Mouse (Mus musculus): ENCODE measurements around the gene Plxdc2. TPM values are rescaled to one million over a fixed set of nuclear protein-coding genes. Genes with fewer than 3 reads are reported as not detected.

Plxdc2 gene
- polyA plus RNA-seq, 1 experiment from 2014 or later: 23.5 TPM

- no peaks in the 10 kb centered on the region for H3K27me3 ChIP-seq (ENCODE audit: control insufficient read depth, insufficient read depth, low read depth, low read length)
- no peak for ATAC-seq
- WGBS: 73% methylated on average over 3 of the region's 3 CpGs
- no peaks in the 10 kb centered on the region for H3K4me1 ChIP-seq (ENCODE audit: control insufficient read depth, insufficient read depth, low read length)
- no peaks in the 10 kb centered on the region for H3K9me3 ChIP-seq (replicated peaks; ENCODE audit: control insufficient read depth, low read length, poor library complexity, severe bottlenecking)
- H3K9ac ChIP-seq (ENCODE audit: low read depth, low read length): no peak overlapping the region
- no peak overlapping the region for H3K4me3 ChIP-seq (ENCODE audit: low read depth, low read length)
- no peak overlapping the region for H3K27ac ChIP-seq (ENCODE audit: low read length)
- H3K4me2 ChIP-seq (ENCODE audit: low read length): no peak overlapping the region
- H3K36me3 ChIP-seq (ENCODE audit: control insufficient read depth, insufficient read depth, low read length): no peaks in the 10 kb centered on the region
Measured at GRCm38 (mm10) chr2:16397501-16397900, 41.4 kb downstream of the Plxdc2 start.

GRCm38 (mm10) chr2:16398006-16398405 is 41.9 kb downstream of the Plxdc2 start:
- Histone ChIP-seq H3K4me1 (ENCODE audit: control insufficient read depth, insufficient read depth, low read length) (no peaks in the 10 kb centered on the region), H3K36me3 (ENCODE audit: control insufficient read depth, insufficient read depth, low read length) (no peaks in the 10 kb centered on the region), H3K27ac (ENCODE audit: low read length) (no peak overlapping the region), H3K4me3 (ENCODE audit: low read depth, low read length) (no peak overlapping the region), H3K9ac (ENCODE audit: low read depth, low read length) (no peak overlapping the region), H3K4me2 (ENCODE audit: low read length) (no peak overlapping the region), H3K9me3 (replicated peaks; ENCODE audit: control insufficient read depth, low read length, poor library complexity, severe bottlenecking) (no peaks in the 10 kb centered on the region), H3K27me3 (ENCODE audit: control insufficient read depth, insufficient read depth, low read depth, low read length) (no peaks in the 10 kb centered on the region)
- ATAC-seq: no peak
- 88% methylated on average over 1 of the region's 1 CpGs for WGBS

GRCm38 (mm10) chr2:16398896-16399295 is 42.8 kb downstream of the Plxdc2 start:
- no peaks in the 10 kb centered on the region for H3K4me1 ChIP-seq (ENCODE audit: control insufficient read depth, insufficient read depth, low read length)
- WGBS: 72% methylated on average over 10 of the region's 10 CpGs
- ATAC-seq: no peak
- H3K36me3 ChIP-seq (ENCODE audit: control insufficient read depth, insufficient read depth, low read length): no peaks in the 10 kb centered on the region
- H3K4me2 ChIP-seq (ENCODE audit: low read length): no peak overlapping the region
- H3K27ac ChIP-seq (ENCODE audit: low read length): no peak overlapping the region
- no peaks in the 10 kb centered on the region for H3K9me3 ChIP-seq (replicated peaks; ENCODE audit: control insufficient read depth, low read length, poor library complexity, severe bottlenecking)
- H3K27me3 ChIP-seq (ENCODE audit: control insufficient read depth, insufficient read depth, low read depth, low read length): no peaks in the 10 kb centered on the region
- no peak overlapping the region for H3K9ac ChIP-seq (ENCODE audit: low read depth, low read length)
- H3K4me3 ChIP-seq (ENCODE audit: low read depth, low read length): no peak overlapping the region

GRCm38 (mm10) chr2:16406508-16406907 is 50.4 kb downstream of the Plxdc2 start:
- Histone ChIP-seq H3K4me2 (ENCODE audit: low read length) (no peak overlapping the region), H3K27ac (ENCODE audit: low read length) (no peak overlapping the region), H3K9ac (ENCODE audit: low read depth, low read length) (no peak overlapping the region), H3K27me3 (ENCODE audit: control insufficient read depth, insufficient read depth, low read depth, low read length) (no peaks in the 10 kb centered on the region), H3K9me3 (replicated peaks; ENCODE audit: control insufficient read depth, low read length, poor library complexity, severe bottlenecking) (no peaks in the 10 kb centered on the region), H3K36me3 (ENCODE audit: control insufficient read depth, insufficient read depth, low read length) (no peaks in the 10 kb centered on the region), H3K4me1 (ENCODE audit: control insufficient read depth, insufficient read depth, low read length) (no peaks in the 10 kb centered on the region), H3K4me3 (ENCODE audit: low read depth, low read length) (no peak overlapping the region)
- 82% methylated on average over 2 of the region's 2 CpGs for WGBS
- ATAC-seq: no peak

GRCm38 (mm10) chr2:16414340-16414976 is 58.4 kb downstream of the Plxdc2 start:
- Histone ChIP-seq H3K4me3 (ENCODE audit: low read depth, low read length) (no peak overlapping the region), H3K9me3 (replicated peaks; ENCODE audit: control insufficient read depth, low read length, poor library complexity, severe bottlenecking) (no peaks in the 10 kb centered on the region), H3K4me2 (ENCODE audit: low read length) (no peak overlapping the region), H3K27ac (ENCODE audit: low read length) (no peak overlapping the region), H3K4me1 (ENCODE audit: control insufficient read depth, insufficient read depth, low read length) (no peaks in the 10 kb centered on the region), H3K27me3 (ENCODE audit: control insufficient read depth, insufficient read depth, low read depth, low read length) (no peaks in the 10 kb centered on the region), H3K9ac (ENCODE audit: low read depth, low read length) (no peak overlapping the region), H3K36me3 (ENCODE audit: control insufficient read depth, insufficient read depth, low read length) (no peaks in the 10 kb centered on the region)
- 75% methylated on average over 3 of the region's 3 CpGs for WGBS
- no peak for ATAC-seq

- no peak overlapping the region for H3K27ac ChIP-seq (ENCODE audit: low read length)
- H3K27me3 ChIP-seq (ENCODE audit: control insufficient read depth, insufficient read depth, low read depth, low read length): no peaks in the 10 kb centered on the region
- H3K4me2 ChIP-seq (ENCODE audit: low read length): no peak overlapping the region
- no peaks in the 10 kb centered on the region for H3K36me3 ChIP-seq (ENCODE audit: control insufficient read depth, insufficient read depth, low read length)
- 81% methylated on average over 5 of the region's 5 CpGs for WGBS
- no peak overlapping the region for H3K9ac ChIP-seq (ENCODE audit: low read depth, low read length)
- no peak overlapping the region for H3K4me3 ChIP-seq (ENCODE audit: low read depth, low read length)
- H3K9me3 ChIP-seq (replicated peaks; ENCODE audit: control insufficient read depth, low read length, poor library complexity, severe bottlenecking): no peaks in the 10 kb centered on the region
- no peak for ATAC-seq
- no peaks in the 10 kb centered on the region for H3K4me1 ChIP-seq (ENCODE audit: control insufficient read depth, insufficient read depth, low read length)
Measured at GRCm38 (mm10) chr2:16439030-16439429, 82.9 kb downstream of the Plxdc2 start.

- no peaks in the 10 kb centered on the region for H3K9me3 ChIP-seq (replicated peaks; ENCODE audit: control insufficient read depth, low read length, poor library complexity, severe bottlenecking)
- no peaks in the 10 kb centered on the region for H3K27me3 ChIP-seq (ENCODE audit: control insufficient read depth, insufficient read depth, low read depth, low read length)
- H3K9ac ChIP-seq (ENCODE audit: low read depth, low read length): no peak overlapping the region
- H3K4me3 ChIP-seq (ENCODE audit: low read depth, low read length): no peak overlapping the region
- no peak for ATAC-seq
- 87% methylated on average over 2 of the region's 2 CpGs for WGBS
- no peaks in the 10 kb centered on the region for H3K36me3 ChIP-seq (ENCODE audit: control insufficient read depth, insufficient read depth, low read length)
- no peak overlapping the region for H3K4me2 ChIP-seq (ENCODE audit: low read length)
- H3K27ac ChIP-seq (ENCODE audit: low read length): no peak overlapping the region
- H3K4me1 ChIP-seq (ENCODE audit: control insufficient read depth, insufficient read depth, low read length): no peaks in the 10 kb centered on the region
Measured at GRCm38 (mm10) chr2:16442643-16443042, 86.5 kb downstream of the Plxdc2 start.

GRCm38 (mm10) chr2:16447936-16448335 is 91.8 kb downstream of the Plxdc2 start:
- H3K4me1 ChIP-seq (ENCODE audit: control insufficient read depth, insufficient read depth, low read length): 0 out of 2 replicates have a peak, but pooled peaks cover 4% of the 10 kb centered on the region
- no peak for ATAC-seq
- no peaks in the 10 kb centered on the region for H3K27me3 ChIP-seq (ENCODE audit: control insufficient read depth, insufficient read depth, low read depth, low read length)
- no peak overlapping the region for H3K4me2 ChIP-seq (ENCODE audit: low read length)
- no peak overlapping the region for H3K9ac ChIP-seq (ENCODE audit: low read depth, low read length)
- H3K4me3 ChIP-seq (ENCODE audit: low read depth, low read length): no peak overlapping the region
- WGBS: 76% methylated on average over 4 of the region's 4 CpGs
- 0 out of 2 replicates have a peak, but pooled peaks cover 2% of the 10 kb centered on the region for H3K9me3 ChIP-seq (replicated peaks; ENCODE audit: control insufficient read depth, low read length, poor library complexity, severe bottlenecking)
- H3K27ac ChIP-seq (ENCODE audit: low read length): no peak overlapping the region
- H3K36me3 ChIP-seq (ENCODE audit: control insufficient read depth, insufficient read depth, low read length): no peaks in the 10 kb centered on the region

- H3K4me2 ChIP-seq (ENCODE audit: low read length): no peak overlapping the region
- 28% methylated on average over 7 of the region's 7 CpGs for WGBS
- no peaks in the 10 kb centered on the region for H3K27me3 ChIP-seq (ENCODE audit: control insufficient read depth, insufficient read depth, low read depth, low read length)
- H3K27ac ChIP-seq (ENCODE audit: low read length): no peak overlapping the region
- H3K4me1 ChIP-seq (ENCODE audit: control insufficient read depth, insufficient read depth, low read length): 0 out of 2 replicates have a peak, but pooled peaks cover 4% of the 10 kb centered on the region
- H3K4me3 ChIP-seq (ENCODE audit: low read depth, low read length): no peak overlapping the region
- ATAC-seq: 0 out of 2 replicates have a peak, but pooled peaks have one; percentile 16
- H3K36me3 ChIP-seq (ENCODE audit: control insufficient read depth, insufficient read depth, low read length): no peaks in the 10 kb centered on the region
- H3K9ac ChIP-seq (ENCODE audit: low read depth, low read length): no peak overlapping the region
- 0 out of 2 replicates have a peak, but pooled peaks cover 2% of the 10 kb centered on the region for H3K9me3 ChIP-seq (replicated peaks; ENCODE audit: control insufficient read depth, low read length, poor library complexity, severe bottlenecking)
Measured at GRCm38 (mm10) chr2:16450838-16451665, 94.9 kb downstream of the Plxdc2 start.

All from midbrain, embryonic 16.5 days (tissue).